Mouse (Mus musculus) A20 (cell line): ENCODE data around the gene Arhgap8.
A peak's percentile ranks its signal among the peaks of the same experiment; 100 is the strongest.
"Not testable (repeated sequence)": the region's sequence is repeated elsewhere in the genome, so short reads cannot be mapped to it uniquely, and the experiment has no call there.

Source experiments
- DNase-seq: peaks from one replicate; pipeline ENCODE4 v3.0.0-alpha.2; 2011; ENCODE audit warnings: low read depth, low spot score

The Arhgap8 gene

DNA sequence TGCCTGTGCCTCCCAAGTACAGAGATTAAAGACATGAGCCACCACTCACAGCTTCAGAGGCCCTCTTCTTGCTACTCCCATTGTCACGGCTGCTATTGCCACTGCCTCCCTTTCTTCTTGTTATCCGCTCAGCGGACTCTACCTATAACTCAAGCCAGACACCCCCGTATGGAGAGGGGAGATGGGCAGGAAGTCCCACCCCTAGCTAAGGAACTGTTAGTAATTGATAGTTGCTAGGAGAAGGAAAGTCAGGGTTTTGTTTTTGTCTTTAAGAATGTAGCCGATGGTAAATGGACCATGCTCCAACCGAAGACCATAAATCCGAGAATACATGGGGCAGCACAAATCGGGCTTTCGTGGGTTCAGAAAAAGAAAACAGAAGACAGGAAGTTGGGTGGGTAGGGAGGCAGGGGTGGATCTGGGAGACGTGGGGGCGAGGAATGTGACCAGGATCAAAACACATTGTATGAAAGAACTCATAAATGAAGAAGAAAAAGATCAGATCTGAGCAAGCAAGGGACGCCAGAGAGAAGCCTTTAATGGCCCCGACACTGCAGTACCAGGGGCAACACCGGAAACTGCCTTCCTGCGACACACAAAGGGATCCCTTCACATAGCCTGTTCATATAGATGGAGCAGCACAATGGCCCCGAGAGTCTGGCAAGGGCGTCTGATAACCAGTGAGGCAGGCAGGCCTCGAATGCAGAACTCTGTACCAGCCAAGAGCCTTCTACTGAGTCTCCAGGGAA is 12.0 kb downstream of the Arhgap8 start:
- DNase-seq, result no peak

DNA sequence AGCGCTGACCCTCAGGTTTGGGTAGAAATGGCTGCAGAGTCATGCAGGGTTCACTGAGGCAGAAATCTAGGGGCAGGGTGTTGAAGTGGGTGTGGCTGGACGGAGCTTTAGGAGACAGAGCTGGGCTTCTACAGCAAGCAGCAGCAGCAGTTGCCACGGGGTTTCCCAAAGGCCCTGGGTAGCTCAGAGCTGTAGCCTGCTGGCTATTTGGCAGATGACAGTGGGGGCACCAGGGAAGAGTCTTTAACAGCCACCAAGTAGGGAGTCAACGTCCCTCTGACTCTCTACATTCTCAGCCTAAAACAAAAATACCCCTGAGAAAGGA is 12.5 kb downstream of the Arhgap8 start:
- no peak for DNase-seq

DNA sequence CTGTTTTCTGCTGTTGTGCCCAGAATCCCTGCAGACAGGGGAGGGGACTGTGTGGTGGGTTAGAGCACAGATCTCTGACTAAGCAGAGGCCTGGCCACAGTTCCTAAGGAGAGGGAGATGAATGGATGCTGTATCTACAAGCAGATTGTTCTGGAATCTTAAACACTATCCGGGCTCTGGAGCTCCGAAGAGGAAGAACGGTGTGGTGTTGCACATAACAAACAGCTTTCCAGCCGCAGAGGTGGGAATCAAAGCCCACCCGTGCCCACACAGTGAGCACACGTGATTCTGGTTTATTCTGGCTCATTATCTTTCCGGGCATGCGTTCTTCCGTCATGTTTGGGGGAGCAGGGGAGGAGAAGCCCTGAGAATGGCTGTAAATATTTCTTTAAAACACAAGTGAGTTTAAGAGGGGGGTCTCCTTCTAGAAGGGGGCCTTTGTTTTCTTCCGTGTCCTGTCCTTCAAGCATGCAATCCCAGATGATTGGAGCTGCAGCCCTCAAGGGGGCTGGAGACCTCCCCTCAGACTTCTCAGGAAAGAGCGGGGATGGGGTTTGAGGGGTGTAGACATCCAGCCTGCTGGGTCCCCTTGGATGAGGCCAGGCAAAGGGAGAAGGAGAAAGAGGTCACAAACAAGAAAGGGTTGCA is 16.6 kb downstream of the Arhgap8 start:
- no peak for DNase-seq

DNA sequence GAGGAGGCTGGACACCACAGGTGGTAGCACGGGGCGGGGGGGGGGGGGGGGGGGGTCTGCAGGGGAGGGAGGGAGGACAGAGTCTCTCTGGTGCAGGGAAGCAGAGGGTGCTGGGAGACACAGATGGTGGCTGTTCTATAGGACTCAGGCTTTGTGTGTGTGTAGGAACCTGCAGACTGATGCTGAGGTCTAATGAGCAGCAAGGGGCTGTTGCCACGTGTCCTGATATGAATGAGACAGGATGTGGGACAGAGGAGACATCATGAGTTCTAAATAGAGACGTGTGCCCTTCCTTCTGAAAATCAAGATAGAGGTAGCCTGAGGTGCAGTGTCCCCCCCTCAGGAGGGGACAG is 17.1 kb downstream of the Arhgap8 start:
- DNase-seq, result no peak

DNA sequence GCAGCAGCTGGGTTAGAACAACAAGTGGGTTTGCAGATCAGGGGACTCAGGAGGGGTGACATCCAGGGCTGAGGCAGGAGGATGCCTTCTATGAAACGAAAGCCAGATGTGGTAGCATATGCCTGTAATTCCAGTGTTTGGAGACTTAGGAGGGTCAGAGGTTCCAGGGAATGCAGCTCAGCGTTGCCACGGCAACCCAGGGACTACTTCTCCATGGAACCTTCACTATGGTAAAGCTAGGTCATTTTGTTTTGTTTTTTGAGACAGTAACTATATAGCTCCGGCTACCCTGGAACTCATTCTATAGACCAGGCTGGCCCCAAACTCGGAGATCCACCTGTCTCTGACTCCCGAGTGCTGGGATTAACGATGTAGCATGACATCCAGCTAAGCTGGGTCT is 18.4 kb downstream of the Arhgap8 start:
- DNase-seq, result no peak

DNA sequence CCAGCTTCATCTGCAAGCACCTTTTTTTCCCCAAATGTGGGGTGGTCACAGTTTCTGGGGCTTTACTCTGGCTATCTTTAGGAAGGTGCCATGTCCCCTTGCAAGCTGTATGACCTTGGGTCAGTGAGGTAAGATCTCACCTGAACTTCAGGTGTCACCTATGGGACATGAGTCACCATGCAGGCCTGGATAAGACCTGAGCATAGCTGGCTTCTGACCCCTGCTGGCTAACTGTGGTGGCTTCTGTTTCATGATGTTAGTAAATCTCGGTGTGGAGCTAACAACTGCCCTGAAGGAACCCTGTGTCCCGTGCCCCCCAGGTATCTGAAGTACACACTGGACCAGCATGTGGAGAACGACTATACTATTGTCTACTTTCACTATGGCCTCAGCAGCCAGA is 21.7 kb downstream of the Arhgap8 start:
- DNase-seq, result peak; percentile 45

DNA sequence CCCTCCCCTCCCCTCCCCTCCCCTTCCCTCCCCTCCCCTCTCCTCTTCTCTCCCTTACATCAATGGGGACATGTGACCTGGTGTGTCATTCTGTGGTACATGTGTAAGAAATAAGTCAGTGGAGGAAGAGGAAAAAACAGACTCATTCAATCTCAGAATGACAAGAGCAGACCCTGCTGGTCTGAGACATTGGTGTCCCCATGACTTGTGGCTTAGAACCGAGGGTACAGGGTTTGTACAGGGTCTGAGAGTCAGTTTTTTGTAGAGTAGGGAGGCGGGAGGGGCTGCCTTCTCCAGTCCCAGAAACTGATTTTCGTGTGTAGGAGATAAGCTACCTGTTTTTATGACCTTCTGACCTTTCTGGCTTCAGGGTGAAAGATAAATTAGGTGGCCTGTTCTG is 23.5 kb downstream of the Arhgap8 start:
- no peak for DNase-seq

DNA sequence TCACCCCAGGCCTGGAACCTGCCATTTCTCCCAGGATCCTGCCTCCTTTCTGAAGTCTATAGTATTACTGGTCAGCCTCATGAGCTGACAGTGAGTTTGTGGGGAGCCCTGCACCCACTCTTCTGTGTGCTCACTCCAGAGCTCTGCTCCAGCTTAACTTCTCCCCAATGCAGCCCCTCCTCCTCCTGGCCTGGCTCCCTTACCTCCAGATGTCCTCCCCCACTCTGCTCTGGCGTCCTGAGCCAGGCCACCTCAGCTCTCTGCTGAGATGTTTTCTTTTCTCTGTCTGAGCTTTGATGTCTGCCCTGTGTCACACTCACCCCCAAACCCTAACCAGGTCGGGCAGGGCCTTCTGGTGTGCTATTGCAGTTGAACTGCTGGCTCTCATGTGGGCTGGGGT is 24.5 kb downstream of the Arhgap8 start:
- no peak for DNase-seq

DNA sequence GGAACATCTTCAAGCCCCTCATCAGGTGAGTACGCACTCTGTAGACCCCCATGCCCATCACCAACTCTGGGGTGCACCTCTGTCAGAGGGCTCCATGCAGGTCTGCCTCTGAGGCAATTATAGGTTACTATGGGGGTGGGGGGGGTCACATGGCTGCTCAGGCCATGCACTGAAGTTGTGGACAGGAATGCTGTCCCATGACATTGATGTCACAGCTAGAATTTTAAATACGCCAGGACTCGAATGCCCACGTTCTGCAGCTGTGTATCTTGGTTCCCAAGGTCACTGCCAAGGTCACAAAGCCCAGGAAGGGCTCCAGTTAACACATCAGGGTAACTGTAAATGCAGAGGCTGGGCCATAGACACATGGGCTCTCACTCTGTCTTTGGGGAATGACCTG is 26.0 kb downstream of the Arhgap8 start:
- no peak for DNase-seq

DNA sequence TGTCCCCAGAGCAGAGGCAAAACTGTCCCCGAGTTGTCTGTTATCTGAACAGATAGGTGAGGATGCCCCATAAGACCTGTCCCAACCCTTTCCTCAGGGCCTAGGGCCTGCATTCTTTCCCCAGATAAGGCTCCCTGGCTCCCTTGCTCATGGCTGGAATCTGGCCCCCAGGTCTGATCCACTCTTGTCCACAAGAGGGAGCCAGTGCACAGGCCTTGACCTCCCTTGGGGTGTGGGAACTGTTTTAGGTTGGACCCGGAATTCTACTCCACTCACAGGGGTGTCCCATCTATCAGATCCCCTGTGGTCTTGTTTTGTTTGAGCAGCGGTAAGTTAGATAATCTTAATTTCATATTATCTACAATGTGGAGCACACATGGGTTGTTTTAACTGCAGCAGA is 35.1 kb downstream of the Arhgap8 start:
- DNase-seq, result peak; percentile 56

DNA sequence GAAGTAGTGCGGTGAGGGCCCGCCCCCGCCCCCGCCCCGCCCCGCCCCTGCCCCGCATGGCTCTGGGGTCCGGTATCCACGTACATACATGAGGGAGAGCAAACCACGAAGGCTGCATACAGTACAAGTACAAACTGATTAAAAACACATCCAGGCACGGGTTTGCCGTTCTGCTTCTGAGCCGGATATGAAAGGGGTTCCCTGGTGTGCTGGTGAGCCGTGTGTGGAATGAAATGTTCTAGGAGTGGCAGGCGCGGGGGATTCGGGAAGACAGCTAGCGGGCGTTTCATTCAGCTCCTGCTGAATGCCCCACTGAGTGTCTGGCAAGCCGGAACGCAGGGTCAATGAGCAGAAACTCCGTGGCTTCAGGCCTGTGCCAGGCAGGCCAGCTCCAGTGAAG is 36.6 kb downstream of the Arhgap8 start:
- DNase-seq, result no peak

DNA sequence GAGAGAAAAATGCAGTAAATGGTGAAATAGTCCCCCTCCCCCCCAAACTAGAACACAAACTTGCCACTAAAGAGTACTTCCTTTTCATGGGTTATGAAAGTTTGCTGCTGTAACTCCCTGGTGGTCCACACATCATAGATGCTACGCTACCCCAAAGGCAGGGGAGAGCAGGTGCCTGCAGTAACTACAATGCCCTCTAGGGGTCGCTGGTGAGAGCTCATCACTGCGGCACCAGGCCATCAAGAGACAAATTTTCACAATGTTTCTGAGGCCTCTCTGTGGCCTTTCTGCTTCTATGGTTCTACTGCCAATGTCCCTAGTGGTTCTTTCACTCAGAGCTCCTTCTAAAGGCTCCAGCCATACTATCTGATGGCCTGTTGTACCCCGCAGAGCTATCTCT is 38.6 kb downstream of the Arhgap8 start:
- DNase-seq, result peak; percentile 63

DNA sequence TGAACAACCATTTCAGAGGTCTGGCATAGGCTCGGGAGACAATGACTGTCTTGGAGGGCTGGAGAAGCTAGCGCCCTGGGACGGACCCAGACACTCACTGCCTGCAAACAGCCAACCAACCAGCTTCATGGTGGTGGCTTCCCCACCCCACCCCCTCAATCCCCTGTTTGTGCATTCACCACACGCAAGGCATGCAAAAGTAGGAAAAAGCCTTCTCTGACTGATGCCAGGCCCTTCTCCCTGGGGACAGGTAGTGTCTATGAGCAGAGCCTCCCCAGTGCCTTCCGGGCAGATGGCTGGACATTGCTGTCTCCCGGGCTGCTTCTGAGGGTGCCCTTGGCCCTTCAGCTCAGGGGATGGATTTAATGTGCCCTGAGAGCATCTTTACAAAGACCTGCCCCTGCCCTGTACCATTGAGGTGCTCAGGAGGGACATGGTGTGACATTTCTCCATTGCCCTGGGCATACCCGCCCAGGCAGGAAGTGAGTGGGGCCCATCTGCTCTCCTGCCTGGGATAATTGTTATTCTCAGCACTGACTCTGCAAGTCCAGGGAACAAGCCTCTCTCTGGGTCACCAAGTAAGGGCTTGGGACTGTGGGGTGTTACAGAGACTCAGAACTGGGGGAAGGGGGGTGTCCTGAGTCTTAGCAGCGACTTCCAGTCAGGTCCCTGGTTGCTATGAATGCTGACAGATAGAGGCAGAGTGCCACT is 43.0 kb downstream of the Arhgap8 start:
- DNase-seq, result no peak

DNA sequence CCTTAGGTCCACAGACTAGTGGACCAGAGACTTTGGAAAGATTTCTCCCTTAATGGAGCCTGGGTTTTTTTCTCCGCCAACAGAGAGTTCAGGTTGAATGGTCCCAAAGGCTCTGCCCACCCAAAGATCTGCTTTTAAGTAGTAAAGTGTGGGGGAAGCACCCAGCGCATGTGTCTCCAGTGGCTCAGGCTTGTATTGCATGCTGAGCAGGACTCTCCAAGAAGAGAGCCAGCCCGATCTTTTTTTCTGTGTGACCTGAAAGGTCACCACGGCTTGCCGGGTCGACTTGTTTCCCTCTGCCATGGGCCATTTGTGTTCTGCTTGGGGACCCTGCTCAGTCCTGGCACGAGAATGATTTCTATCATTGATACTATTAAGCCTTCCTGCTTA is 43.6 kb downstream of the Arhgap8 start:
- DNase-seq, result no peak

DNA sequence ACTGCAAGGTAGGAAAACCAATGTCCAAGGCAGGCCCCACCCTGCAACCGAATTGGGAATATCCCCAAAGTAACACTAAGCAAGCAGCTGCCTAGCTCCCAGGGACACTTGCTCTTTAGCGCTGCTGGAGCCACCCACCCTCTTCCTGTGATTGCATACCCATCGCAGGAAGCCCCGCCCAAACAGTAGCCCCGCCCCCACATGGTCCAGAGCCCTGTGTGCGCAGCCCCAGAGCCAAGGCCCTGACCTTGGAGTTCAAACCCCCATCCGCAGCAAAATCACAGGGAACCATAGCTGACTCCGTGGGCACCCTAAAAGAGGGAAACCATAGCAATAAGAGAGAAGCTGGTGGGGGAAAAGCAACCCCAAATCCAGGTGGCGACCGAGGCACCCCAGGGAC is 46.8 kb downstream of the Arhgap8 start:
- DNase-seq, result no peak

DNA sequence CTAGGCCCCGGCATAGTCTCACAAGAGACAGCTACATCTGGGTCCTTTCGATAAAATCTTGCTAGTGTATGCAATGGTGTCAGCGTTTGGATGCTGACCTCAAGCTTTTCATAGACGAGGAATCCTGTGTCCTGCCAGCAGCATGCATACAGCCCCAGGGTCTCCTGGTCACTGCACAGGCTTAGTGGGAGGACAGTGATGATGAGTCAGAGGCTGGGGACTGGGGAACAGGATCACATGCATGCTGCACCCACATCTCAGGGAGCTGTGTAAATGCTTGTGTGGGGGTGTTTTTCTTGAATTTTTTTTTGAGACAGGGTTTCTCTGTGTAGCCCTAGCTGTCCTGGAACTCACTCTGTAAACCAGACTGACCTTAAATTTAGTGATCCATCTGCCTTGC is 48.7 kb downstream of the Arhgap8 start:
- DNase-seq, result not testable (repeated sequence)

DNA sequence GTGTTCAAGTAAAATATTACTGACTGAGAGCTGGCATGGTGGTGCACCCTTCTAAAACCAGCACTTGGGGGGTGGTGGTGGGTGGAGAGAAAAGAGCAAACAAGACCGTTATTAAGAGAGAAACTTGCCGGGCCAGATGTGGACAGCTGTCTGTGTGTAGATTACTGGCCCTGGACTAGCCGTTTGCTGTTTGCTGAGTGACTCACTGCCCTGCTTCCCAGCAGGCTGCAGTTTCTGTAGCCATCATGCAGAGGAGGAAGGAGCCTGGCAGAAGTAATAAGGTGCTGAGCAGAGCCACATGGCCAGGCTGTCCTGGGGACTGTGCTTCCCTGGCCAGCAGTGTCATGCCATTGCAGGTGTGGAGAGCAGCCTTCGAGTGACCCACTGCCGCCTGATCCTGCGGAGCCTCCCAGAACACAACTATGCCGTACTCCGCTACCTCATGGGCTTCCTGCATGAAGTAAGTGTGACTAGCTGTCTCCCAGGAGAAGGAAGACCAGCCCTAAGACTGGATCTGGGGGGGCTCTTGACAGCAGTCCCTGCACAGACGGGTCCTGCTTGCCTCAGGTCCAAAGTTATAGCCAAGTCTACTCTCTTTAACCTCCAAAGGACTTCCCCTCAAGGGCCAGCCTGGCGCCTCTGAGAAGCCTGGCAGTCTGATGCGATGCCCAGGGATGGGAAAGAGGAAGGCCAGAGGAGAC is 49.9 kb downstream of the Arhgap8 start:
- DNase-seq, result no peak

DNA sequence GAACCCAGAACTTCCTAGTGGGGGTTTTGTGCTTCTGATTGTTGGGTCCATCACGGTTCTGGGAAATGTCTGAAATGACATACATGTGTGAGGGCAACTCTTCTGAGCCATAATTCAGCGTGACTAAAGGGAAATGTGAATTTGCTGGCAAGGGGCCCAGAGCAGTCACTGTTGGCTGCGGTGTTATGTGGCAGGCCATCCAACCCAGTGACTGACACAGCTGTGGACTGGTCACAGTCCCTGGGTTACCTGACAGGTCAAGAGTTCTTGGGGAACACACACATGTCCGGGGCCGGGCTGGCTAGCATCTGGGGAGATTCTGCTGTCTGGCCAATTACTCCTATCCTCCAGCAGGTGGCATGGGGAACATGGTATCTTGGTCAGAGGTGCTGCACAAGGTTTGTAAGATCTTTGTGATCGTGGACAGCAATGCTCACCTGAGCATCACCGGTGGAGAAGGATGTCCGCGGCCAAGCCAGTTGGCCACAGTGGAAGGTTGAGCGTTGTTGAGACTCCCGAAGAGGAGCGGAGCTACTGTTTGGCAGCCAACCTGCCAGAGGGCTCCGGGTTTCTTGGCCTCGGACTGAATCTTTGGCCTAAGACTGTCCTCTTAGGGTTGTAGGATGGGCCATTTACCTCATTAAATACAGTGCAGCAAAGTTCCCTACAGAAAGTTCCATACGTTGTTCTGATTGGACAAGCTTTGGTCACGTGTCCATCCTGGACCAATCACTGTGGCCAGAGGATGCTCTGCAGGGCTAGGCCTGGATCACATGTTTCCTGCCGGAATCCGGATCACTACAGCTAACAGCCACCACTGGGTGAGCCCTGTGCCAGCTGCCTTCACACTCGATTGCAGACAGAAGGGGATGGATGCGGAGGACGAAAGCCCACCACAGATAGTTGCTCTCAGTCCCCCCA is 52.6 kb downstream of the Arhgap8 start:
- DNase-seq, result peak; percentile 39

DNA sequence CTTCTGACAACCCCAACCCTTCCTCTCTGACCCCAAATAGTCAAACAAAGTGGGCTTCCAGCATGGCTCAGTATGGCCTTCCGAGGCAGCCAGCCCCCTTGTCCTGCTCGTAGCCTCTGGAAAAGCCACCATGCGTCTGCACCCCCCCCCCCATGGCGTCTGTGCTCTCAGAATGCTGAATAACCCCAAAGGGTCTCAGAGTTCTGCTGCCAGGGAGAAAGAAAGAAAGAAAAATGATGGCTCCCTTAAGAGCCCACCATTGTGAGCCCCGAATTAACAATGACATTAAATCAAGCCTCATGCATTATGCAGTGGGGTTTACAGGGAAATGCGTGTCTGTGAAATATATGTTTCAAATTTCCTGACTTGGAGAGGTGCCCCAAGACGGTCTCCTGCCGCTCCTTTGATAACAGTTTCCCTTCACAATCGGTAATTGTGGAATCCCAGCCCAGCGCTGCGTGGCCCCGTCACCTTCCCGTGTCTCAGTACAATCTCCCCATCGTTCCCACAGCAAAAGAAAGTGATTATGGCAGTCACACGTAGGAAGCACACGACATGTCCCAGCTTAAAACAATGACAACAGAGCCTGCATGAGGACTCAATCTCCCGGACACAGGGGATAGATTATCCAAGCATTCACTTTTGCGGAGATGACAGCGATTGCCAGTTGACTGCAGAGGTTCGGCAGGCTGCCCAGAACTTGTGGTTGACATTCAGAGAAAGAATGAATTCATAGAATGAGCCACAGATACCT is 55.7 kb downstream of the Arhgap8 start:
- no peak for DNase-seq

DNA sequence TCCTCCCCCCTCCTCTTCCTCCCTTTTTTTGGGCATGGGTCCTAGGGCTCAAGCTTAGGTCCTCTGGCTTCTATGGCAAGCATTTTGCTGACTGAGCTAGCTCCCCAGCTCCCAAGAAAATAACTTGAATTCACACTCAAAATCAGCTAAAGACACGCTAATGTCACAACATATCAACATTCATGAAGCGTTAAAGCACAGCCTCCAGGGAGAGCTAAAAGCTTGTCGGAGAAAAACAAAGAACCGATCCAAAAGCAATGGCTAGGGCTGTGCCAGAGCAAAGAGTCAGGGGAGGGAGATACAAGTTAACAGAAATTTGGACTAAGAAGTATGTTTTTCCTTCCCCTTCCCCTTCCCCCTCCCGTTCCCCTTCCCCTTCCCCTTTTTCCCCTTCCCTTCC is 58.7 kb downstream of the Arhgap8 start:
- no peak for DNase-seq

DNA sequence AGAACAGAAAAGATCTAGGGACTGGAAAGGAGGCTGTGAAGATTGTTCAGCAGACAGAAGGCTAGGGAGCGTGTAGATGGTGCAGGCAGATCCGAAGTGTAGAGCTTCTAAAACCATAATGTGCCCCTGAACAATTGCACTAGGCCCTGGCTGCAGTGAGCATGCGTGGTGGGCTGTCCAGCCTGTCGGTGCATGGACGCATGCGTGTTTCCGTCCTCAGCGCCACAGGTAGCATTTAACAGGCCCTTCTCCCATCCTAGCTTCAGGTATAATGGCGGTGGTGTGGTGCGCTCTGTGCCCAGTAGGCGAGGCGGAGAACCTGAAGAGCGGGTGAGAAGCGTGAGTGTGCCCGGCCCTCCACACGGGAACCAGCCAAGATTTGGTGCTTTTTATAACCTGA is 65.0 kb downstream of the Arhgap8 start:
- no peak for DNase-seq
